ENCODE assay signal across 18 mouse cellular contexts in genomic region chr17:4913001-4913400, GRCm38 (mm10).
"Had no signal": no experiment of that assay in that cellular context is flagged by ENCODE, and none has a peak within 500 bp of the region (broad histone marks: within the 10 kb centered on the region; RNA-seq: fewer than 3 reads in every experiment).

No protein-coding gene starts in this region.

- H3K27me3 ChIP-seq: neural tube, embryonic 13.5 days; neural tube, embryonic 15.5 days had no signal

- H3K9me3 ChIP-seq: midbrain, embryonic 12.5 days; neural tube, embryonic 13.5 days; neural tube, embryonic 15.5 days had no signal

- H3K27ac ChIP-seq: midbrain, embryonic 12.5 days; neural tube, embryonic 13.5 days; neural tube, embryonic 15.5 days had no signal

- ATAC-seq: midbrain, embryonic 16.5 days had no signal

- DNase-seq: lung, adult 18-20 months; lung, embryonic 14.5 days; lung, postnatal 10 days; lung, postnatal 4 days; midbrain, embryonic 14.5 days; retina, postnatal 1 day; right cerebral cortex, adult 18-20 months; right cerebral cortex, postnatal 25 days; right cerebral cortex, postnatal 4 days; spleen, adult 18-20 months; thymus, adult 18-20 months; thymus, postnatal 14 days; thymus, postnatal 36 days had no signal

- H3K4me3 ChIP-seq: midbrain, embryonic 12.5 days; myocyte; neural tube, embryonic 13.5 days; neural tube, embryonic 15.5 days had no signal

- H3K36me3 ChIP-seq: midbrain, embryonic 12.5 days; neural tube, embryonic 13.5 days; neural tube, embryonic 15.5 days had no signal

- H3K4me2 ChIP-seq: lung, embryonic 14.5 days; midbrain, embryonic 12.5 days; neural tube, embryonic 13.5 days; neural tube, embryonic 15.5 days had no signal

- H3K9ac ChIP-seq: lung, embryonic 14.5 days; midbrain, embryonic 12.5 days; neural tube, embryonic 13.5 days; neural tube, embryonic 15.5 days had no signal
